Mouse (Mus musculus): ENCODE results near the gene Clmn.

DNA sequence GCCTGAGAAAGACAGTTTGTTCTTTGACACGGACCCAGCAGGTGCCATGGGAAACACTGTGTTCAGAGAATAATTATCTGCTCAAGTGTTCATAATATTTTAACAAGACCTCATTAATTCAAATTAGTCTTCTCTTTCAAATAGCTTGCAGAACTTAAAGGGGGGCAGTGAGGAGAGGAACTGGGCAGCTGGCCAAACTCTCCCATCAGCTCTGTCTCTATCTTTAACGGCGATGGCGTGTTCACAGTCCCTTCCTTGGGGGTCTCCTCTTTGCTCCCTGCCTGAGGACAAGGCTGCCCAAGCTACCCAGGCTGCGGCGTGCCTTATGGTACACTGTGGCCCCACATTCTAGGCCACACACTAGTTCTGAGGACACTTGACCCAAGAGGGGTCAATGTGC is 37.2 kb downstream of the Clmn start:
- TF ChIP-seq CTCF (IDR thresholded peaks at IDR 0.05; ENCODE audit: low read depth) (no peak), EP300 (optimal IDR thresholded peaks at IDR 0.05) (no peak)
